Mouse (Mus musculus) testis, adult 2 months (tissue): ENCODE results near the gene Gm4763.

ENCODE experiments used
- CTCF ChIP-seq: fragments of 200-500 bp; IDR thresholded peaks from 2 replicates; pipeline ENCODE4 v1.5.1; 2012; ENCODE audit warnings: low read depth, mild to moderate bottlenecking, inconsistent platforms, low read length, moderate library complexity; ENCODE audit not compliant: control insufficient read depth, insufficient read depth, insufficient replicate concordance
- POLR2A ChIP-seq: fragments of 200-500 bp; IDR thresholded peaks from 2 replicates; pipeline ENCODE4 v1.6.1; 2012; ENCODE audit warnings: low read depth, mild to moderate bottlenecking, inconsistent platforms, low read length, moderate library complexity; ENCODE audit not compliant: control insufficient read depth

- TF ChIP-seq CTCF (no peak), POLR2A (no peak)
Measured at GRCm38 (mm10) chr7:24776145-24776544, 49.4 kb upstream of the Gm4763 start.
